Mouse (Mus musculus): ENCODE data around the gene Platr17.
"Not testable (repeated sequence)": the region's sequence is repeated elsewhere in the genome, so short reads cannot be mapped to it uniquely, and the experiment has no call there.

Platr17 gene

DNA sequence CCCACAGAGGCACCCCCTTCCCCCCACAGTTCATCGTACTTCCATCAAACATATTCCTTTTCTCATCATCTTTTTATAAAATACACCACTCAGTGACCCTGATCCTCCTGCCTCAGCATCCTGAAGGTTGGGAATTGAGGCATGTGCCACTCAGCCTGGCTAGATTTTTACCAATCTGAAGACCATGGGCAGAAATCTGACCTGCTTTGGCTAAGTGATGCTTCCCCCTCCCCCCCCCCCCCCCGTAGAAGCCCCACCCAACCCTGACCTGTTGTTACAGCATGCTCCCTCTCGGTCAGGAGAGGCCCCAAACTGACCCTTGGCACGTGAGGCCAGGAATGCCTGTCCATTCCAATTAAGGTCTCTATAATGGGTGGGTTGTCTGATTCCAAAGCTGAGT lies at the start of gene Platr17:
Platr17 (plus strand) TSS at position 301 of the 400 bp plus-strand sequence.
- DNase-seq (ENCODE audit: extremely low read depth, insufficient read length, low spot score): not testable (repeated sequence)

DNA sequence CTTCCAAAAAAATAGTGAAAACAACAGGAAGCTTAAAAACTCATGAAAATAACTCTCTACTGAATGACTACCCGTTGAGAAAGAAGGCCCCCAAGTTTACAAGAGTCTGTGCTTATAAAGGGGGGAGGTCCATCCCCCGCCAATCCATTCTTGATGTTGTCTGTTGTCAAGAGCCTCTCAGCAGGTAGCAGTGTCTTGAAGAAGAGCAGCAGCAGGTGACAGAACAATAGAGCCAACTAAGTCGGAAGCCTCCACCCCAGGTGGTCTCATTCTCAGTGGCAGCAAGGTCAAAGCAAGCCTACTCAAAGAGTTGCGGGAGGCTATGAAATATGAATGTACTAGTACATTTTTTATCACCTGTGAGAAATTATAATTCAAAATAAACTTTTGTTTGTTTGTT lies 47.1 kb upstream of the Platr17 start:
- no peak for DNase-seq (ENCODE audit: extremely low read depth, insufficient read length, low spot score)

DNA sequence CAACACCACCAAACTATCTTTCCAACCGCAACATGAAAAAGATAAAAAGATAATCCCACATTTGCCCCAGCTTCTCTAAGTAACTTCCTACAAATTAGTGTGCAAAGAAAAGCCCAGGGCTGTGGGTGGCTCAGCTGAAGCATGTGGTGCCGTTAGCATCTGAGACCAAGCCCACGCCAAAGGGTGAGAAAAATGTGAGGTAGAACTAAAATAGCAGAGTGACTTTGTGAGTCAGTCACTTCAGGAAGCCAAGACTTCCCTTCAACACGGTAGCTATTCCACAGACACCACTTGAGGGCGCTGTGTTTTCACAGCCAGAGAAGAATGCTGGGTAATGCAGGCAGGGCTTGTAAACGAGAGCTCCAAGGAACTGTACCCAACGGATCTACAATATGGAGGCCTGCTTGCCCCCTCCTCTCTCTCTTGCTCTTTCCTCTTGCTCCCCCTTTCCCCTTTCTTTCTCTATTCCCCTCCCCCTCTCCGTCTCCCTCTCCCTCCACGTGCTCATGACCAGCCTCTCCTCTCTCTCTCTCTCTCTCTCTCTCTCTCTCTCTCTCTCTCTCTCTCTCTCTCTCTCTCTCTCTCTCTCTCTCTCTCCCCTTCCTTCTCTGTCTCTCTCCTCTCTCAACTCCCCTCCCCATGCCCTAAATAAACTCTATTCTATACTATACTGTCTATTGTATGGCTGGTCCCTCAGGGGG lies 39.5 kb upstream of the Platr17 start:
- peak; percentile 33 for DNase-seq (ENCODE audit: extremely low read depth, insufficient read length, low spot score)

DNA sequence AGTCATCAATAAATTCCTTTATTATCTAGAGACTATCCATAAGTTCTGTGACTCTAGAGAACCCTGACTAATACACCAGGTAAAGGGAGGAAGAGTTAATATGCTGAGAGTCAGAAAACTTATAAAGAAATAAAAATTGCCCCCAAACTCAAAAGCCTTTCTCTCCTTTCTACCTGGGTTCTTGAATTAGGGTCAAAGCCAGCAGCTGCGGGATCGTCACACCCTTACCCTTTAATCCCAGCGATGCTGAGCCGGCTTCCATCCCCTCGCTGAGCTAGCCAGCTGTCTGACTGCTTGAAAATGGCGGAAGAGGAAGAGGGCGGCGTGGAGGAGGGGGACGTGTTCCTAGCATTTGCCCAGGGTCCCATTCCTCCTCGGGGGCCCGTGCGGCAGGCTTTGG lies 31.4 kb upstream of the Platr17 start, which contains the start of gene Gm7029:
Gm7029 (plus strand) TSS at position 301 of the 400 bp plus-strand sequence.
- not testable (repeated sequence) for DNase-seq (ENCODE audit: extremely low read depth, insufficient read length, low spot score)

DNA sequence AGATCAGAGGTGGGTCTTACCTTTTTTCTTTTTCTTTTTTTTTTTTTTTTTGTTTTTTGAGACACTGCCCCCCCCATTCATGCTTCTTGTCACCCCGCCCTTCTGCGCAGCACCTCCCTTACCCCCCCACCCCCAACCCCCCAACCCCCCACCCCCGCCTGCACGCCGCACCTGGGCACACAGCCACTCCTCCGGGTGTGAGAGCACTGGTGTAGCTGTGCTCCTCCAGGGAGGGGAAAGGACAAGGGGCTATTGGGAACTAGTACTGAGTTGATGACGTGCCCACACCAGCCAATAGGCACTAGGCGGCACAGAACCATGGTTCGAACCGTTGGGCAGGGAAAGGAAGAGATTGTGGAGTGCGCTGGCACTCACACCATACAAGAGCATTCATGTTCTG lies 30.5 kb upstream of the Platr17 start:
- DNase-seq (ENCODE audit: extremely low read depth, insufficient read length, low spot score): no peak

DNA sequence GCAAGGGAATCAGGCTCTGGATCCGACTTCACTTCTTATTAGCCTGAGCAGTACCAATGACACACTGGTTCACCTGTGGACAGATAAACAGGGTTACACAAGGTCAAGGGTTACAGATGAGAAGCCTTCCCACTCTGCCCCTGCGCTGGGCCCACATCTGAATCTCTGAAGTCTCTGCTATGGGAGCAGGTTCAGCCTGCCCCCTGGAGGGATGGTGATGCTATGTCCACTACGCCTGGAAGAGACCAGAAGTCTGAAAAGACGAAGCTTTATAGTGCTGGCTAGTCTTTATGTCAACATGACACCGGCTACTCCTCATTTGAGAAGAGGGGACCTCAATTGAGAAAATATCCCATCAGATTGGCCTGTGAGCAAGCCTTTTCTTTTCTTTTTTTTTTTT lies 29.1 kb upstream of the Platr17 start:
- not testable (repeated sequence) for DNase-seq (ENCODE audit: extremely low read depth, insufficient read length, low spot score)

DNA sequence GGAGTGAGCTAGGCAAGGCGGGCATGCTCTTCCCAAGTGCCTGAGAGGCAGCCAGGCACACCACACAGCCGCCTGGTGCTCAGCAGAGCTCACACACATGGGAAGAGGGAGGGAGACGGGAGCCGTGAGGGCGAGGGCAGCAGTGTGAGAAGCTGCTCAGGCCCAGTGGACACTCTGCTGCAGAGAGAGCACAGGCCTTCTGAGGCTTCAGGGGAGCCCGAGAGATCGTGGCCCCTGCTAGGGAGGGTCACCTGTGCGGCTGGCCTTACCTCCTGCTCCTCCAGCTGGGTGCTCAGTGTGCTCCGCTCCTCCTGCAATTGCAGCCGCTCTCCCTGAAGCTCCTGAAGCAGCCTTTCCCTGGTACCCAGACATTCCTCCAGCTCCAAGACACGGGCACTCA lies 20.6 kb upstream of the Platr17 start:
- DNase-seq (ENCODE audit: extremely low read depth, insufficient read length, low spot score): not testable (repeated sequence)

DNA sequence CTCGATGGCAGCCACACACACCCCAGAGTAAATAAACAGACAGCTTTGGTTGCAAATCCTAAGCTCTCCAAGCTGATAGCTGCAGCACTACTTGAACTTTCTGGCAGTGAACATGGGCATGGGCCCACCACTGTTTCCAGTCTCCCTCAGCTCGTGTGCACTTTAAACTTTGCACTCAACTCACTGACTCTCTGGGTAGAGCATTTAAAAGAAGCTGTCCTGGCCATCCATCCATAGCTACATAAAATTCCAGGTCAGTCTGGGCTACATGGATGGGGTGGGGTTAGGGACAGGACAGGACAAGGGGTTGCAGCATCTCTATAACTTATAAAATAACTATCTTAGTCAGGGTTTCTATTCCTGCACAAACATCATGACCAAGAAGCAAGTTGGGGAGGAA lies 17.1 kb upstream of the Platr17 start:
- not testable (repeated sequence) for DNase-seq (ENCODE audit: extremely low read depth, insufficient read length, low spot score)

DNA sequence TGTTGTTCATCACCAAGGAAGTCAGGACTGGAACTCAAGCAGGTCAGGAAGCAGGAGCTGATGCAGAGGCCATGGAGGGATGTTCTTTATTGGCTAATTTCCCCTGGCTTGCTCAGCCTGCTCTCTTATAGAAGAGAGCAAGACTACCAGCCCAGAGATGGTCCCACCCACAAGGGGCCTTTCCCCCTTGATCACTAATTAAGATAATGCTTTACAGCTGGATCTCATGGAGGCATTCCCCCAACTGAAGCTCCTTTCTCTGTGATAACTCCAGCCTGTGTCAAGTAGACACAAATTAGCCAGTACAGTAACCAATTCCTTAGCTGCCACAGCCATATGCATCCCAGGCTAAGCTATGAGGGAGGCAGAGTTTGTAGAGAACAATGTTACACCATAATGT lies 16.7 kb upstream of the Platr17 start:
- DNase-seq (ENCODE audit: extremely low read depth, insufficient read length, low spot score): not testable (repeated sequence)

DNA sequence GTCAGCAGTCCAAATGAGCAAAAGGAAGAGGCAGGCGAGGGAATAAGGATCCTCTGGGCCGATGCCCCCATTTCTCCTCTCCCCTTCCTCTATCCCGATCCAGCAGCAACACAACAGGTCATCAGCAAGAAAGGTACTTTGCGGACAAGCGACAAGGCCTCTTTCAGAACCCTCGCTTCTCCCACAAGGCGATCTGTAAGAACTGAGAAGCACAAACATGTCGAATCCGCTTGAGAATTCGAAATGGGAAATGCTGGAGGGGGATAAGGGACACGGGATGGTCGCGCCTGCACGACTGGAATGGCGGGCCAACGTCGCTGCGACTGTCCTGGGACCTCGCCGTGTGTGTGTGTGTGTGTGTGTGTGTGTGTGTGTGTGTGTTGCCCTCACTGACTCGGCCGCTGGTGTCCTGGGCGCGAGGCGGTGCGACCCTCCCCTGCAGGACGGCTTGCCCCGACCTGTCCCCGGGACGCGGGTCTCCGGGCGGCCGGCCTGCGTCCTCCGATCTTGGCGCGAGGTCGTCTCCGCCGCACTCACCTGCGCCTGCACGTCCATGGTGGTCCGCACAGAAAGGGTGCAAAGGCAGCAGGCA lies 14.9 kb upstream of the Platr17 start:
- DNase-seq (ENCODE audit: extremely low read depth, insufficient read length, low spot score): not testable (repeated sequence)

DNA sequence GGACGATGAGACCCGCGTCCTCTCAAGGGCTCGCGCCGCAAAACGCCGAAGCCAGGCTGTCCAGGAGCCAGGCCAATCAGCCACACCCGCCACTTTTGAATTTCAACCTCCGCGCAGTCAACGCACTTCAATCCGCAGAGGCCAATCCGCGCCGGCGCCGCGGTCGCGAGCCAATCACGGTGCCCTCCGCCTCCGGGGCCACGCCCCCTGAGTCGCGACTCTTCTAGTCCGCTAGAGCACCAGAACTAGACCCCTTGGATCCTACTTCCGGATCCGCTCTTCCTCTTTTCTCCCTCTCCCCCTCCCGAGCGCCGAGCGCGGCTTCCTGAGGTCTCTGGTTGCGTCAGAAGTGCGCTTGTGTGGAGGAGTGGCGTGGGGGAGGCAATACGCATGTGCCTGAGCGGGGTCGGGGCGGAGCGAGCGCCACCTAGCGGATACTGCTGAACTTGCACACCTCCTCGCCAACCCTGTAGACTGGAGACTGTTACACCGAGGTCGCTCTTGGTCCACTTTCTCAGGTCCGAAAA lies 14.3 kb upstream of the Platr17 start, which contains the start of gene Kifc1:
Kifc1 (minus strand) TSS at position 129 of the 527 bp plus-strand sequence.
- peak; percentile 100 for DNase-seq (ENCODE audit: extremely low read depth, insufficient read length, low spot score)

DNA sequence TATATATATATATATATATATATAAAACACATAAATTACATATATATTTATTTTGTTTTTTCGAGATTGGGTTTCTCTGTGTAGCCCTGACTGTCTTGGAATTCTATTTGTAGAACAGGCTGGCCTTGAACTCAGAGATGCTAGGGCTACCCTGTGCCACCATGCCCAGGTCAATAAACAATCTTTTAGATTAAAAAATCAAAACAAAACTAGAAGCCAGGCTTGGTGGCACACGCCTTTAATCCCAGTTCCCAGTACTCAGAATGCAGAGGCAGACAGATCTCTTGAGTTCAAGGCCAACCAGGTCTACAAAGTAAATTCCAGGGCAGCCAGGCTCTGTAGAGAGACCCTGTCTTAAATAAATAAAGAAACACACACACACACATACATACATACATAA lies 13.6 kb upstream of the Platr17 start:
- DNase-seq (ENCODE audit: extremely low read depth, insufficient read length, low spot score): no peak

DNA sequence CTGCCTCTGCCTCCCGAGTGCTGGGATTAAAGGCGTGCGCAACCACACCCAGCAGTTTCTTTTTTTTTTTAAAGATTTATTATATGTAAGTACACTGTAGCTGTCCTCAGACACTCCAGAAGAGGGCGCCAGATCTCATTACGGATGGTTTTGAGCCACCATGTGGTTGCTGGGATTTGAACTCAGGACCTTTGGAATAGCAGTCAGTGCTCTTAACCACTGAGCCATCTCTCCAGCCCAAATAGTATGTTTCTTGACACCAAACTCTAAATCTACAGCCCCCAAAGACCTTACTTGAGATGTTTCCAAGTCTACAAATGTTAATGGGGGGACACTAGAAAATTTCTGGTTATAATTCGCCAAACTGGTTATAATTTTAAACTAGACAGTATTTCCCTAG lies 13.0 kb upstream of the Platr17 start:
- not testable (repeated sequence) for DNase-seq (ENCODE audit: extremely low read depth, insufficient read length, low spot score)

DNA sequence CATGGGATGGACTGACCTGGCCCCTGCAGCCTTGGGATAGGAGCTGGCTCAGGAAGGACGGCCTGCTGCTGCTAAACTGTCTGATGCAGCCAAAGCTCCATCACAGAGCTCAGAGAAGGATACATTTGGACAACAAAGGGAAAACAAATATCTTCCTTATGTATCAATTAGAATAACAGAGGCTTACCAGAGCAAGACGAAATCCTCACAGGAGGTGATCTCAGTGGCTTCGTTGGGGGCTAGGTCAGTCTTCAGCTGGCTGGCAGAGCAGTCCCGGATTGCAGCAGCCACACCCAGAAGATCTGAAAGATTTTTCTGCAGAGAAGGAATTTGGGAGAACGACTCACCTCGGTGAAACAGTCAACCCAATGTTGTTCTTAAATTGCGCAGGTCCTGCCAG lies 12.5 kb upstream of the Platr17 start:
- no peak for DNase-seq (ENCODE audit: extremely low read depth, insufficient read length, low spot score)

DNA sequence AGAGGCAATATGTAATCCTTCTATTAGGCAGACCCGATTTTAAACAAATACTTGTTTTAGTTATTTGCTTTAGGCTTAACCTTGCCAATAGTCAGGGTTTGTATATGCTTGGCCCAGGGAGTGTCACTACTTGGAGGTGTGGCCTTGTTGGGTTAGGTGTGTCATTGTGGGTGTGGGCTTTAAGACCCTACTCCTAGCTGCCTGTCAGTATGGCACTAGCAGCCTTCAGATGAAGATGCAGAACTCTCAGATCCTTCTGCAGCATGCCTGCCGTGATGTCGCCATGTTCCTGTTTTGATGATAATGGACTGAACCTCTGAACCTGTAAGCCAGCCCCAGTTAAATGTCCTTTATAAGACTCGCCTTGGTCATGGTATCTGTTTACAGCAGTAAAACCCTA lies 11.9 kb upstream of the Platr17 start:
- not testable (repeated sequence) for DNase-seq (ENCODE audit: extremely low read depth, insufficient read length, low spot score)

DNA sequence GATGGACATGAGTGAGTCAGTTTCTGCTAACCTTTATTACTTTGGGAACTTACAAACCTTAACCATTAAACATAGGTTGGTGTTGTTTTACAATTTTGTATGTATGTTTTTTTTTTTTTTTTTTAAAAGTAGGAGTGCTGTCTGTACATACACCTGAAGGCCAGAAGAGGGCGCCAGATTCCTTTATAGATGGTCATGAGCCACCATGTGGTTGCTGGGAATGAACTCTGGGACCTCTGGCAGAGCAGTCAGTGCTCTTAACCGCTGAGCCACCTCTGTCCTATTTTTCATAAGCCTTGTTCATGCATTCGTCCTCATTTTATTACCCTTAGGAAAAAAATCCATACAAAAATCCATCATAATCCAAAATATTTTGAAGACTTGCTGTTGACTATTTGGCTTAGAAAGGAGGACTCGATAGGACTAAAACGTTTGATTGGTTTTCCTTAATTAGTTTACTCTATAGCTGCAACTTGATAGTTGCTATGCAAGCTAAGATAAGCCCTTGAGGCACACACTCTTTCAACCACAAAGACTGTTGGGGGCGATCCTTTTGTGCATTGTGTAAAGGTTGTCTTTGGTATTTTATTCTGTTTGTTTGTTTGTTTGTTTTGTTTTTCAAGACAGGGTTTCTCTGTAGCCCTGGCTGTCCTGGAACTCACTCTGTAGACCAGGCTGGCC lies 7.7 kb upstream of the Platr17 start:
- peak; percentile 63 for DNase-seq (ENCODE audit: extremely low read depth, insufficient read length, low spot score)

DNA sequence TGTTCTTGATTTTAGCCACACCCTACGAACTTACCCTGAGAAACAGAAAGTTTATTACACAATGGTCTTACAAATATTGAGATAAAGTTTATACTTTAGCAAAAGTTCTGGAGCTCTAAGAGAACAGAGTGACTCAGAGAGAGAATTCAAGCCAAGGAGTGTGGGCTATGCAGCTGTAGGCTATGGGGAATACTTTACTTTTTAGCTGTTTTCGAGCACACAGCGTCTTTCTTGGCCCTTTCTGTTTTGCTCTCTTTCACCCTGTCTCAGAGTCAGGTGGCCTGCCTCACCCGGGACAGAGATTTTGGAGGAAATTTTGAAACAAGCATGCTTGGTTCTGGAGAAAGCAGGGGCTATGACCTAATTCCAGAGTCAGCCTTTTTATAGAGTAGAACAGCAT lies 6.7 kb upstream of the Platr17 start:
- DNase-seq (ENCODE audit: extremely low read depth, insufficient read length, low spot score): not testable (repeated sequence)

DNA sequence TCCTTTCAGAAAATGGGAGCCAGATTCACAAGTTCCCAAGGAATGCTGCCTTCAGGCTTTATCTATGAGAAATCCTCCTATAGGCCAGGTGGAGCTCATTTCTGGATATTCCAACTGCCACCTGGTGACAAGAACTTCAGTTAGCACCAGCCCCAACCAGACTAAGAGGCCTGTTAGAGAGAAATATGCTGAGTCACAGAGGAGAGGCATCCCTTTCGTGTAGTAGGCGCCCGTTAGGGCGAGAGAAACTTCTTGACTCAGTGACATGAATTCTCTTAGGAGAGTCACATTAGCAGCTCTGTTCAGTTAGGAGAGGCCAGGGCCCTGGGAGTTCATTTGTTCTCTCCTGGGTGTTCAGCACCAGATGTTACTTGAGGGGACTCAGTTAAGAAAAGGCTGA lies 5.3 kb upstream of the Platr17 start:
- no peak for DNase-seq (ENCODE audit: extremely low read depth, insufficient read length, low spot score)

DNA sequence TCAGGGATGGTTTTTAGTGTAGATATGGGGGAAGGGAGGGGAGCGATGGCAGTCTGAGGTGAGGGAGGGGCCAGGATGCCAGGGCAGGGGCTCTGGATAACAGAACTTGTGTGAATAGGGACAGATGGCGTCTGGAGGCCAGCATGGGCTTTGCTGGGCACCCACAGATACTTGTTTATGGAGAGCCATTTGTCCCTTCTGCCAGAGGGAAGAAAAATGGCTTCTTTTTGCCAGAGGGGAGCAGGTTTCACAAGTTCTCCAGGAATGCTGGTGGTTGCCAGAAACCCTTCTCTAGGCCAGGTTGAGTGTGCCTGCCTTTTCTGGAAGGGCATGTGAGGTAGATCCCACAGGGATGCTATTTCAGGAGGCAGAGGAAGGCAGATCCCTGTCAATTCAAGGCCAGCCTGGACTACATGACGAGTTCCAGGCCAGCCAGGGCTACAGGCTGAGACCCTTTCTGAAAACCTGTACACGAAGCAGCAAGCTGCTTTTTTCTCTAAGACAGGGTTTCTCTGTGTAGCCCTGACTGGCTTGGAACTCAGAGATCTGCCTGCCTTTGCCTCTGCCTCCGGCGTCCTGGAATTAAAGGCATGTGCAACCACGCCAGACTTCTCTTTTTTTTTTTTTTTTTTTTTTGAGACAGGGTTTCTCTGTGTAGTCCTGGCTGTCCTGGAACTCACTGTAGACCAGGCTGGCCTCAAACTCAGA lies 4.5 kb upstream of the Platr17 start:
- DNase-seq (ENCODE audit: extremely low read depth, insufficient read length, low spot score): no peak

DNA sequence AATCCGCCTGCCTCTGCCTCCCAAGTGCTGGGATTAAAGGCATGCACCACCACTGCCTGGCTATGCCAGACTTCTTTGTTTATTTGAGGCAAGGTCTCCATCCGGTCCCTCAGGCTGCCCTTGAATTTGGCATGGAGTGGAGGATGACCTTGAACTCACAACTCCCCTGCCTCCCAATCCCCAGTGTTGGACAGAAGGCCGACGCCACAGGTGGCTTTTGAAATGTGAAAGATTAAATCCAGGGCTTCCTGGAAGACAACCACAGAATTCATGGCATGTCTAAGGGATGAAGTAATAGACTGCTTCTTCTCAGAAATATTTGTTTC lies 4.0 kb upstream of the Platr17 start:
- no peak for DNase-seq (ENCODE audit: extremely low read depth, insufficient read length, low spot score)

DNA sequence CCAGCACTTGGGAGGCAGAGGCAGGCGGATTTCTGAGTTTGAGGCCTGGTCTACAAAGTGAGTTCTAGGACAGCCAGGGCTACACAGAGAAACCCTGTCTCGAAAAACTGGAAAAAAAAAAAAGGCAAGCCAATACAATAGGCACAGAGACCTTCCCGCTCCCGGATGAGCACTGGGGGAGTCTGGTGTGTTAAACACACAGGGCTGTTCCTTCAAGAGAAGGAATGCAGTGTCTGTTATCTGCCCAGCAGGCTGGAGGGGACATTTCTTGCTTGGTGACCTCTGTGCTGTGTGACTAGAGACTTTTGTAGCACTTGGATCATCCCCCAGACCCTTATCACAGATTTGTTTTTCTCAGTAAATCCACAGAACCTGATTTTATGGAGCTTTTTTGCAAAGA lies 3.3 kb upstream of the Platr17 start:
- DNase-seq (ENCODE audit: extremely low read depth, insufficient read length, low spot score): no peak
